23 mouse cellular contexts compared by ENCODE assay signal in the genomic region with DNA sequence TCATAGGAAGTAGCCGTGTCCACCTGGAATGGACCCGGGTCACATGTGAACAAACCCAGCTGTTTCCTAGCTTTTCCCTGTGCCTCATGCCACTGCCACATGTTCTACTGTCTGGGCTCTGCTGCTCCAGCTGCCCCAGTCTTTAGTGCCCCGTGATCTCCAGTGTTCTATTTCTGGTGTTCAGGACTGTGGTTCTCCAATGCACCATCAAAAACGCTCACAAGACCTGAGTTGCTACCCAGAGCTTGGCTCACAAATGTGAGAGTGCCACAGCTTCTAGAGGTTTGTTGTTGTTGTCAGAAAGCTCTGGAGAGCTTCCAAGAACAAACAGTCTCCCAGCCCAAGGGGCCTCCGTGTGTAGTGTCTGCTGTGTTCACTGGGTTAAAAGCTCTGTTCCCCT.
"Had no signal": no experiment of that assay in that cellular context is flagged by ENCODE, and none has a peak within 500 bp of the region (broad histone marks: within the 10 kb centered on the region; RNA-seq: fewer than 3 reads in every experiment).

No protein-coding gene starts in this region.

- H3K4me1 ChIP-seq: heart, embryonic 10.5 days; hindbrain, embryonic 13.5 days; hindbrain, embryonic 15.5 days; kidney, embryonic 15.5 days; limb, embryonic 15.5 days; liver, embryonic 12.5 days had no signal

- H3K27ac ChIP-seq: heart, adult 2 months; heart, embryonic 10.5 days; hindbrain, embryonic 13.5 days; hindbrain, embryonic 15.5 days; hindbrain, postnatal 0 days; kidney, embryonic 15.5 days; kidney, postnatal 0 days; limb, embryonic 13.5 days; limb, embryonic 15.5 days; liver, embryonic 12.5 days; liver, embryonic 14.5 days had no signal

- ATAC-seq: hindbrain, postnatal 0 days; intestine, embryonic 16.5 days; liver, embryonic 12.5 days had no signal

- H3K36me3 ChIP-seq: heart, embryonic 10.5 days; hindbrain, embryonic 13.5 days; hindbrain, embryonic 15.5 days; kidney, embryonic 15.5 days; limb, embryonic 13.5 days; limb, embryonic 15.5 days; liver, embryonic 12.5 days had no signal

- H3K4me2 ChIP-seq: hindbrain, embryonic 13.5 days; hindbrain, embryonic 15.5 days; kidney, embryonic 15.5 days; limb, embryonic 13.5 days; limb, embryonic 15.5 days; liver, embryonic 12.5 days had no signal

- H3K9me3 ChIP-seq: heart, embryonic 10.5 days; hindbrain, embryonic 13.5 days; hindbrain, embryonic 15.5 days; kidney, embryonic 15.5 days; limb, embryonic 13.5 days; limb, embryonic 15.5 days; liver, embryonic 12.5 days had no signal

- H3K27me3 ChIP-seq: hindbrain, embryonic 13.5 days; hindbrain, embryonic 15.5 days; kidney, embryonic 15.5 days; limb, embryonic 13.5 days; limb, embryonic 15.5 days; liver, embryonic 12.5 days had no signal

- H3K4me3 ChIP-seq: heart, adult 2 months; heart, embryonic 10.5 days; hindbrain, embryonic 13.5 days; hindbrain, embryonic 15.5 days; kidney, embryonic 15.5 days; limb, embryonic 13.5 days; limb, embryonic 15.5 days; liver, embryonic 12.5 days had no signal

- H3K9ac ChIP-seq: hindbrain, embryonic 13.5 days; hindbrain, embryonic 15.5 days; kidney, embryonic 15.5 days; limb, embryonic 13.5 days; limb, embryonic 15.5 days; liver, embryonic 12.5 days; liver, embryonic 14.5 days had no signal

- DNase-seq: gastrocnemius, postnatal 14 days; gastrocnemius, postnatal 36 days; kidney, adult 11 months; kidney, adult 2 months; kidney, adult 9 months; kidney, postnatal 14 days; kidney, postnatal 36 days; layer of hippocampus, adult 9-11 months; layer of hippocampus, postnatal 36 days; left cerebral cortex, postnatal 4 days; lung, adult 18-20 months had no signal
